Mouse (Mus musculus) hindlimb bud, embryonic 11.5 days (tissue): ENCODE results near the gene Pnldc1.

Source experiments
- DNase-seq: peaks from one replicate; pipeline ENCODE4 v3.0.0-alpha.2; 2012; ENCODE audit warnings: low read depth, low spot score; ENCODE audit errors: extremely low spot score

Gene Pnldc1

DNA sequence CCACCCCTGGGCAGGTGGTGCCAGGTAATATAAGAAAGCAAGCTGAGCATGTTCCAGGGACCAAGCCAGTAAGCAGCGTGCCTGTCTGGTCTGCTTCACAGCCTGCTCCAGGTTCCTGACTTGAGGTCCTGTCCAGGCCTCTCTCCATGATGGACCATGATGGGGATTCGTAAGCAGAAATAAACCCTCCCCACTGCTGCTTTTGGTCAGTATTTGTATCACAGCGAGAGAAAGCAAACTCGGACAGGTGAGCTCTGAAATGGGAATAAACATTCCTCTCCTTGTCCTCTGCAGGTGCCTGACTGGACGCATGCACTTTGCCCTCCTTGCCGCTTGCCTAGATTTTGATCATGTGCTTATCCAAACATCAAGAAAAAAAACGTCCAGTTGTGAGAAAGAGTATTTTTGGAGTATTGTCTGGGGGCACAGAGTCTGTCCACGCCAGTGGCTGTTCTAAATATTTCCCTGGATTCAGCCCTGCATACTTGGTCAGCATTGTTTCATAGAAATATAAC is 51.0 kb downstream of the Pnldc1 start:
- DNase-seq = no peak

DNA sequence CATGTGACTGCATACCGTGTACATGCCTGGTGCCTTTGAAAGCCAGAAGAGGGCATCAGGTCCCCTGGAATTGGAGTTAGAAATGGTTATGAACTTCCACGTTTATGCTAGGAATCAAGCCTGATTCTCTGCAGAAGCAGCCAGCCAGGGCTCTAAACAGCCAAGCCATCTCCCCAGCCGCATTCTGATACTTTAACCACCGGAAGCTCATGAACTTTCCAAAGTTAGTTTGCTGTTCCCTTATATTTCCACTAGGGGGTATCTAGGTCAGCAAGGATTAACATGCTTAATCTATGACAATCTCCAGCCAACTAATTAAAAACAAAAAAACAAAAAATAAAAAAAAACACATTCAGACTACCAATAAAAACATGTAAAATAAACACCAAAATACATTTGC is 52.0 kb downstream of the Pnldc1 start:
- DNase-seq = no peak

DNA sequence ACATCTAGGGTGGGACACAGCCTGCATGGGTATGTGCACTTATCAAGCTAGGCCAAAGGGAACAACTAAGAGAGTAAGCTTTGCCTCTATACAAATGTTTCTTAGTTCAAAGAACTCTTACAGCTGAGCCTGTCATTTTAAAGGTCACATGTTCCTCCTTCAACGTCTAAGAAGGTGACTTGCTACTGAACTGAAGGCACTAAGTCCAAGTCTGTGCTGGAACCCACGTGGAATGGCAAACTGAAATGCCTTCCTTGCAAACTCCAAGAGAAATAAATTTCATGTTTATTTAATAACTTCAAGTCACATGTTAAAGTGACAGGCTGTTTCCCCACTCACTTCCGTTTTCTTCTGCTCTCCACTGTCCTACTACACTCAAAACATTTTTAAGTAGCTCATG is 52.6 kb downstream of the Pnldc1 start:
- DNase-seq = no peak

- no peak for DNase-seq
These were observed 55.6 kb downstream of the Pnldc1 start for GRCm38 (mm10) chr17:12854386-12854785.

DNA sequence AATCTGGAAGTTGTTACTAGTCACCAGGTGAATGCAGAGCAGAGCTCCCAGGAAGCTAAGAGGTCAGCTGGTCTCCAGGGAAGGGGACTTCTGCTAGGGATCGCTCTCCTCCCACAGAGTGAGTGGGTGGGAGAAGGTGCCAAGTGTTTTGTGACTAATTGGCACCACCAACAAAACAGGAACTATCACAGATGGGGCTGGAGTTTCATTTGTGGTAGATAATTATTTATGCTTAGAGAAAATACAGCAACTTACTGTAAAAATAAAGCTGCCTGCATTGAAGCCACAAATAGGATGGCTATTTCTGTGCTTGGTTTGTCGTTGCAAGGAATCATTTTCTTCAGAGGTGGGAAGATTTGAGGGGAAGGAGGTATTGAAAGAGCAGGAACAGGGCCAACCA is 56.2 kb downstream of the Pnldc1 start:
- no peak for DNase-seq

DNA sequence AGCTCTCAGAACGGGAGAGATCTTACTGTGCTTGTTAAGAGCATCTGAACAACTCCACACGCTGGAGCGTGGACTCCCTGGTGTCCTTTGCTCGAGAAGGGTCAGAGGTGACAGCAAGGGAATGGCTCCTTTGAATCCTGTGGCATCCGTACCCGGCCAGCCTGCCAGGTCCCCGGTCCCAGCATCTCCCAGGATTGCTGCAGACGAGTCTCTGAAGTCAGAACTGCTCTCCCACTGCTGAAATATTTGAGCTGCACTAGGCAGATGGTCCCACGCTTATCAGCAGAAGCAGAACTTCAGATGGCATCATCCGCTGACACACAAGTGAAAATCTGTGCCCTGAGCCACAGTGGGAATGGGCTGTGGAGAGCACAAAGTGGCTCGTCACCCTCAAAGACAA is 58.3 kb downstream of the Pnldc1 start:
- no peak for DNase-seq

DNA sequence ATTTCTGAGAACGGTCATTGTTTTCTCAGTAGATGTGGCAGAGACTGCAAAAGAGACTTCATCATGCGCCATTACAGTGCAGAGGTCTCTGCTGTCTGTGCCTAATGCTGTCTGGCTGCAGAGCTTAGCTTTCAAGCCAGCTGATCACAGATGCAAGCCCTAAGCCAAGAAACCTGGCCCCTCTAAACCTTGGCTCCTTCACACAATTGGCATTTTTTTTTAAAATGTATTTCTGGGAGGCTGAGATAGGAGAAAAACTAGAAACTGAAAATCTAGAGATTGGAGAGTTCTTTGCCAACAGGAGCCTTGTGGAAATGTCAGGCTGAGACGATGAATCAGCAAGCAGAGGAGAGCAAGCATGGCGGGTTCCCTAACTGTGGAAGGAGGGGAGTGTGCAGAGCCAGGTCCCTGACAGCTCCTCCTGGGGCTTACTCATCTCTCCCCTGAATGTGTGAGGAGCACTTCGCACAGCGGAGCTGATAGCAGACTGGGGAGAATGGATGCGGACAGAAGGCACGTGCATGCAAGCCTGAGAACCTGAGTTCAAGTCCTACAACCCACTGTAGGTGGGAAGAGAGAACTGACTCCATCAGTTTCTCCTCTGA is 60.1 kb downstream of the Pnldc1 start:
- DNase-seq = no peak

DNA sequence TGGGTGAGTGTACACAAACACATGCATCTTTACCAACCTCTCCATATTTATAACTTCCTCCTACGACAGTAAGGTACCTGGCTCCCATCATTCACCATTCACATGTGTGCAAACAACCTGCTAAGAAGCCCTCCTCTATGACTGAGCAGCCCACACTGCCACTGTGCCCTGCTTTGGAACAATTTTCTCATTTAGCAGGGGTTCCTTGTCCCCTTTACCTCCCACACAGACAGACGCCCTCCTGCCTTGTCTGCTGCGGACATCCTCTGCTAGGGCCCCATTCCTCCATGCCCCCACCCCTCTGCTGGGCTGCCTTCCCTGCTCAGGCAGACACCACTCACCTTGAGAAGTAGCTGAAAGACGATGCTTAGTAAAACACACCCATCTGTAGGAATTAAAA is 62.3 kb downstream of the Pnldc1 start:
- DNase-seq = no peak

GRCm38 (mm10) chr17:12846474-12846873 is 63.6 kb downstream of the Pnldc1 start:
- DNase-seq = no peak

DNA sequence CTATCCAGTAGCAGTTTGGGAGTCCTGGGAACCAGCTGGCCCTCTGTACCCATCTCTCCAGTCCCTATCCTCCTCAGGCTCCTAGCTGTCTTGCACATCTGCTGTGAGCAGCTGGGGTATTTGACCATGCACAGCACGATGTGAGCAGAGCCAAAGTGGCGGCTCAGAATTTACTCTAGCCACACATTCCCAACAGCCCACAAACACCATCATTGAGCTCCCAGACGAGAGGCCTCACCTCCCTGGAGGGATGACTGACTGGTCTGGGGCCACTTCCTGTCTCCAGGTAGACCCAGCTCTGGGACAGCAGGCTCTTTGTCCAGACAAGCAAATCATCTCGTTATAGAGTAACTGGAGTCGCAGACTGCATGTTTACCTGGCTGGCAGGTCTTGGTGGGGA is 64.2 kb downstream of the Pnldc1 start:
- no peak for DNase-seq

DNA sequence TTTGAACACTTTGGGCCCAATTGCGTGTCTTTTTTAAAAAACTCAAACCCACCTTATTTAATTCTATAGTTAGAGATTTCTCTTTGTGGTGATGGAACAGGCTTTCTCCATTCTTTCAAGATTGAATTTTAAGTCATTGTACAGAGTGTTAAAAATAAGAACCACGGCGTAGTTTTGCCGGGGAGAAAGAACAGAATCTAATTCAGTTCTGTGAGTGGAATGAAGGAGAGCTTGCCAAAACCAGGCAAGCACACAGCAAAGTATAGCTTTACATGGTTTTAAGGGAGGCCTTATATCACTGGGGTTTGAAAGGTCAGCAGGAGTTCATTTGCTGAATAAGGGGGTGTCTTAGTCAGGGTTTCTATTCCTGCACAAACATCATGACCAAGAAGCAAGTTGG is 65.5 kb downstream of the Pnldc1 start:
- no peak for DNase-seq

GRCm38 (mm10) chr17:12843826-12844225 is 66.2 kb downstream of the Pnldc1 start:
- DNase-seq = no peak

DNA sequence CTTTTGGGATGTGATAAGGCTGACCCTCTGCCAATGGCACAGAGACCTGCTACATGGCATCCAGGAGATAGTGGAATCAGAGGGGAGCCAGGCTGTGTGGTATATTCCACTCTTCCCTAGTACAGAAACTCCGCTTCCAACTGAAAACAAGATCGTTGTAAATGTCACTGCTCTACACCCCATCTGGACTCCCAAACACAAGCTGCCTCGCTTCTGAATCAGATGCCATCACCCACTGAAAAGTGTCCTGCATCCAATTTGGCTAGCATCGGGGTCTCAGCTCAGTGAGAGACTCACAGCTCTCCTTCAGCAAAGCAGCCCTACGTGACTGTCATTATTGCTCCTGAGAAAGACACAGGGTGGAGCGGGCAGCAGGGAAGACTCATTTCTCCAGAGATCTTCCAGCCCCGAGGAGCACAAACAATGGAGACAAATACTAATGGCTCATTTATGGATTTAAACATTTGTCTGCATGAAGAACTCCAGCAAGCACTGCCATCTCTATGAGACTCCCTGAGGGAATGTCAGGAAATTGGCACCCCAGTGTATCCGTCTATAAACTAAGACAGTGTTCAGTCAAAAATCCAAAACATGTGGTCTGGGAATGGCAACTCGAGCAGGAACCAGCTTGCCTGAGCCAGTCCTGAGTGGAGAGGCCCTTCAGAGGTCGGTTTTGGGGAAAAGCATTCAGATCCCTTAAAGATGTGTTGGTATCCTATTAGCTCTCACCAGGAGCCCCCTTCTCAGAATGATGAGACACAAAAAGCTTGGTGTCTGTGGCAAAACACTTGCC is 70.4 kb downstream of the Pnldc1 start:
- no peak for DNase-seq
